ENCODE assay signal across 18 mouse cellular contexts in the genomic region with DNA sequence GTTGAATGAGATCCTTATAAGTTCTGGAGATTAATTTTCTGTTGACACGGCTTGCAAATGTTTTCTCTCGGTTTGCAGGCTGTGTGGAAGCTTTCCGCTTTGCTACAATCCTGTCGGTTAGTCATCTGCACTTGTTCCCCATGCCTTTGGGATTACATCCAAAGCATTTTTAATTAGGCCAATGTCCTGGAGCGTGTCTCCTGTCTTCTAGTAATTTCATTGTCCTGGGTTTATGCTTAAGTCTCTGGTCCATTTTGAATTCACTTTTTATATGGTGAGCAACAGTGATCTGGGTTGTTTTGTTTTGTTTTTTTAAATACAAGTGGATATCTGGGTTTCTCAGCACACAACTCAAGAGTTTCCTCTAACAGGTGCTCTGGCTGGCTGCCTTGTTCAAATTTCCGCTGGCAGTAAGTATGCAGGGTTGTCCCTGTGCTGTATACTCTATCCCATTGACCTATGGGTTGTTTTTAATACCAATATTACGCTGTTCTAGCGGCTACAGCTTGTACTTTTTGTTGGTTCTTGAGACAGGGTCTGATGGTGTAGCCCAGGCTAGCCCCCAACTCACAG.
DNase-seq lines count a peak whose midpoint lies in the region; ATAC-seq and TF ChIP-seq lines count a peak whose summit lies in the region.
"Had no signal": no experiment of that assay in that cellular context is flagged by ENCODE, and none has a peak within 500 bp of the region (broad histone marks: within the 10 kb centered on the region; RNA-seq: fewer than 3 reads in every experiment).

No protein-coding gene starts in this region.

- TF ChIP-seq EP300 in stomach, postnatal 0 days (optimal IDR thresholded peaks at IDR 0.05): no peak

- TF ChIP-seq CTCF in gastrocnemius, adult 2 months (IDR thresholded peaks at IDR 0.05): no peak
- no peak for TF ChIP-seq CTCF in stomach, postnatal 0 days (IDR thresholded peaks at IDR 0.05; ENCODE audit: low read depth)

- H3K4me2 ChIP-seq in stomach, postnatal 0 days (replicated peaks; ENCODE audit: low read depth): no peak overlapping the region
- H3K4me2 ChIP-seq: embryonic facial prominence, embryonic 13.5 days; hindbrain, embryonic 15.5 days; liver, embryonic 11.5 days; lung, embryonic 15.5 days; neural tube, embryonic 15.5 days had no signal

- DNase-seq in gastrocnemius, adult 2 months: peak; percentile 72
- no peak for DNase-seq in gastrocnemius, postnatal 14 days
- DNase-seq in right cerebral cortex, postnatal 14 days: peak; percentile 3
- DNase-seq in right cerebral cortex, adult 18-20 months: no peak
- peak; percentile 26 for DNase-seq in cerebellum, adult 8-10 months
- DNase-seq in stomach, postnatal 0 days (ENCODE audit: low spot score): no peak
- no peak for DNase-seq in lung, postnatal 25 days (ENCODE audit: low spot score)
- DNase-seq: heart, postnatal 14 days; kidney, adult 18-20 months; kidney, postnatal 36 days; thymus, adult 2 months had no signal

- WGBS in stomach, postnatal 0 days: 59% methylated on average over 8 of the region's 8 CpGs

- no peak overlapping the region for H3K4me3 ChIP-seq in gastrocnemius, adult 2 months
- H3K4me3 ChIP-seq in stomach, postnatal 0 days (ENCODE audit: low read depth, low read length): no peak overlapping the region
- H3K4me3 ChIP-seq: embryonic facial prominence, embryonic 13.5 days; forebrain, embryonic 10.5 days; heart, adult 2 months; hindbrain, embryonic 15.5 days; lung, embryonic 15.5 days; neural tube, embryonic 15.5 days had no signal

- H3K27ac ChIP-seq in gastrocnemius, adult 2 months: peak overlapping the region; percentile 76
- H3K27ac ChIP-seq in stomach, postnatal 0 days (replicated peaks): no peak overlapping the region
- H3K27ac ChIP-seq: embryonic facial prominence, embryonic 13.5 days; forebrain, embryonic 10.5 days; heart, adult 2 months; hindbrain, embryonic 15.5 days; lung, embryonic 15.5 days; neural tube, embryonic 15.5 days had no signal

- H3K4me1 ChIP-seq in stomach, postnatal 0 days (replicated peaks; ENCODE audit: control insufficient read depth, insufficient read depth): 0 out of 2 replicates have a peak, but pooled peaks cover 3% of the 10 kb centered on the region
- H3K4me1 ChIP-seq: hindbrain, embryonic 15.5 days; neural tube, embryonic 15.5 days had no signal

- intact Hi-C loops in gastrocnemius, adult 2 months (cut with DNase I): loop anchor here (5.0 kb wide), 1 partner anchor 64 kb away; the partner anchor contains the start of gene Artn
- intact Hi-C loops in gastrocnemius, postnatal 14 days (cut with DNase I; ENCODE audit: low total_unique reads): no loop called here

- H3K27me3 ChIP-seq in stomach, postnatal 0 days (ENCODE audit: control insufficient read depth, insufficient read depth, low read length): no peaks in the 10 kb centered on the region
- H3K27me3 ChIP-seq: embryonic facial prominence, embryonic 13.5 days; hindbrain, embryonic 15.5 days; lung, embryonic 15.5 days; neural tube, embryonic 15.5 days had no signal

- H3K9ac ChIP-seq in stomach, postnatal 0 days (ENCODE audit: low read length): no peak overlapping the region
- H3K9ac ChIP-seq: embryonic facial prominence, embryonic 13.5 days; hindbrain, embryonic 15.5 days; lung, embryonic 15.5 days; neural tube, embryonic 15.5 days had no signal

- no peaks in the 10 kb centered on the region for H3K9me3 ChIP-seq in stomach, postnatal 0 days (ENCODE audit: control insufficient read depth, low read length)
- H3K9me3 ChIP-seq: embryonic facial prominence, embryonic 13.5 days; forebrain, embryonic 10.5 days; hindbrain, embryonic 15.5 days; lung, embryonic 15.5 days; neural tube, embryonic 15.5 days had no signal

- ATAC-seq in stomach, postnatal 0 days (ENCODE audit: low FRiP score, low TSS enrichment): 0 out of 2 replicates have a peak, but pooled peaks have one; percentile 1

- no peaks in the 10 kb centered on the region for H3K36me3 ChIP-seq in stomach, postnatal 0 days (ENCODE audit: control insufficient read depth, insufficient read depth, low read length)
- H3K36me3 ChIP-seq: embryonic facial prominence, embryonic 13.5 days; forebrain, embryonic 10.5 days; hindbrain, embryonic 15.5 days; lung, embryonic 15.5 days; neural tube, embryonic 15.5 days had no signal

Comparison
In these comparisons a context has a peak if more than half of its experiments do, and no peak if none do; other contexts are left out.
1. DNase-seq: peak in gastrocnemius, adult 2 months (single experiment), right cerebral cortex, postnatal 14 days (single experiment) and cerebellum, adult 8-10 months (single experiment); none in gastrocnemius, postnatal 14 days (single experiment), right cerebral cortex, adult 18-20 months (single experiment), stomach, postnatal 0 days (single experiment) and lung, postnatal 25 days (single experiment).